Comparison of ENCODE assay signal across 21 mouse cellular contexts in the genomic region with DNA sequence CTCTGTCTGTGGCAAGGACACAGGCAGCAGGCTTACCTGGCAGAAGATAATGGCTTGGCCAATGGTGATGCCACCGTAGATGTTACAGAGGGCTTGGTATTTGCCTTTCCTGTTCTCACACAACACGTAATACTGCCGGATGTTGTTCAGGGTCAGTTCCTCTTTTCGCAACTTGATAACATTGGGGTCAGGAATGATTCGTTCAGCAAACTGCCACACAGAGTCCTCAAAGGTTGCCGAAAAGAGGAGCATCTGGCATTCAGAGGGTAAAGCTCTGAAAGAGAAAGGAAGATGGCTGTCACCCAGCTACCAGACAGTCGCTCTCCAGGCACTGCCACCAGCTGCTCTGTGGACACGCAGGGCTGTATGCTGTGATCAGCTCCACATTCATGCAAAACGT. TPM values are rescaled to one million over a fixed set of nuclear protein-coding genes. Genes with fewer than 3 reads are reported as not detected.
DNase-seq lines count a peak whose midpoint lies in the region; ATAC-seq and TF ChIP-seq lines count a peak whose summit lies in the region.
"Had no signal": no experiment of that assay in that cellular context is flagged by ENCODE, and none has a peak within 500 bp of the region (broad histone marks: within the 10 kb centered on the region; RNA-seq: fewer than 3 reads in every experiment).

No protein-coding gene starts in this region.

- no peaks in the 10 kb centered on the region for H3K36me3 ChIP-seq in liver, embryonic 16.5 days (ENCODE audit: control insufficient read depth, insufficient read depth)
- H3K36me3 ChIP-seq in splenic B cell, adult 2 months (ENCODE audit: control insufficient read depth, insufficient read depth, low read length, poor library complexity, severe bottlenecking), result no peaks in the 10 kb centered on the region; the same call in 1 of the 2 replicates
- H3K36me3 ChIP-seq: embryonic facial prominence, embryonic 15.5 days; limb, embryonic 13.5 days had no signal

- no peak for ATAC-seq in liver, embryonic 16.5 days (ENCODE audit: low read depth)
- ATAC-seq: forebrain, embryonic 13.5 days; lung, postnatal 0 days had no signal

- peak overlapping the region; percentile 60 for H3K27ac ChIP-seq in bone marrow, adult 2 months (ENCODE audit: control insufficient read depth, insufficient read depth, low read depth, low read length, poor library complexity)
- no peak overlapping the region for H3K27ac ChIP-seq in liver, embryonic 16.5 days (ENCODE audit: low read length)
- H3K27ac ChIP-seq: embryonic facial prominence, embryonic 15.5 days; forebrain, embryonic 13.5 days; hindbrain, embryonic 12.5 days; limb, embryonic 13.5 days; midbrain, embryonic 12.5 days had no signal

- H3K9me3 ChIP-seq in liver, embryonic 16.5 days (replicated peaks; ENCODE audit: control insufficient read depth, low read length), result no peaks in the 10 kb centered on the region
- H3K9me3 ChIP-seq: embryonic facial prominence, embryonic 15.5 days; forebrain, embryonic 13.5 days; hindbrain, embryonic 12.5 days; limb, embryonic 13.5 days; midbrain, embryonic 12.5 days had no signal

- H3K4me1 ChIP-seq in bone marrow, adult 2 months (ENCODE audit: control insufficient read depth, insufficient read depth, low read length), result peaks cover 1% of the 10 kb centered on the region; the same call in 1 of the 2 replicates
- no peaks in the 10 kb centered on the region for H3K4me1 ChIP-seq in liver, embryonic 16.5 days (ENCODE audit: control insufficient read depth, low read depth, low read length)
- H3K4me1 ChIP-seq: embryonic facial prominence, embryonic 15.5 days; forebrain, embryonic 13.5 days; hindbrain, embryonic 12.5 days; limb, embryonic 13.5 days; midbrain, embryonic 12.5 days had no signal

- H3K9ac ChIP-seq in liver, embryonic 16.5 days (ENCODE audit: low read depth, low read length), result no peak overlapping the region
- H3K9ac ChIP-seq: embryonic facial prominence, embryonic 15.5 days; forebrain, embryonic 13.5 days; hindbrain, embryonic 12.5 days; limb, embryonic 13.5 days; midbrain, embryonic 12.5 days had no signal

- peak; percentile 24 for DNase-seq in thymus, postnatal 0 days (ENCODE audit: low spot score)
- DNase-seq in thymus, adult 18-20 months, result no peak
- DNase-seq in splenic B cell, adult 2 months (ENCODE audit: low read depth, low spot score), result peak; percentile 82
- no peak for DNase-seq in testis, postnatal 10 days (ENCODE audit: low spot score)
- DNase-seq in adrenal gland, postnatal 36 days, result no peak
- DNase-seq: adrenal gland, postnatal 14 days; cerebellum, adult 11 months; gastrocnemius, postnatal 14 days; kidney, adult 9 months had no signal

- TF ChIP-seq CTCF in bone marrow, adult 2 months (IDR thresholded peaks at IDR 0.05; ENCODE audit: control insufficient read depth, insufficient read depth, low read length), result no peak

- H3K27me3 ChIP-seq in liver, embryonic 16.5 days (ENCODE audit: control insufficient read depth, insufficient read depth, low read depth, low read length), result no peaks in the 10 kb centered on the region
- H3K27me3 ChIP-seq in splenic B cell, adult 2 months (ENCODE audit: control insufficient read depth, insufficient read depth, low read length, poor library complexity, severe bottlenecking), result no peaks in the 10 kb centered on the region
- H3K27me3 ChIP-seq: embryonic facial prominence, embryonic 15.5 days; forebrain, embryonic 13.5 days; hindbrain, embryonic 12.5 days; limb, embryonic 13.5 days; midbrain, embryonic 12.5 days had no signal

- 2% methylated on average over 9 of the region's 9 CpGs for WGBS in bone marrow, adult 2 months
- 8% methylated on average over 9 of the region's 9 CpGs for WGBS in liver, embryonic 16.5 days (ENCODE audit: insufficient replicate concordance)

- no peak for TF ChIP-seq POLR2A in bone marrow, adult 2 months (IDR thresholded peaks at IDR 0.05; ENCODE audit: borderline replicate concordance, control insufficient read depth, low read depth, low read length)

- 0 out of 2 replicates have a peak overlapping the region, but pooled peaks have one; percentile 2 for H3K4me2 ChIP-seq in liver, embryonic 16.5 days (ENCODE audit: low read depth, low read length)
- H3K4me2 ChIP-seq: embryonic facial prominence, embryonic 15.5 days; forebrain, embryonic 13.5 days; hindbrain, embryonic 12.5 days; limb, embryonic 13.5 days; midbrain, embryonic 12.5 days had no signal

- peak overlapping the region; percentile 39 for H3K4me3 ChIP-seq in bone marrow, adult 2 months (replicated peaks; ENCODE audit: control insufficient read depth, low read depth, low read length)
- H3K4me3 ChIP-seq in liver, embryonic 16.5 days (ENCODE audit: low read depth, low read length), result no peak overlapping the region
- H3K4me3 ChIP-seq: embryonic facial prominence, embryonic 15.5 days; forebrain, embryonic 13.5 days; hindbrain, embryonic 12.5 days; limb, embryonic 13.5 days; midbrain, embryonic 12.5 days had no signal

RNA-seq across cellular contexts. Expression of gene Ddx25, which starts 11.6 kb away (rescaled TPM):
- polyA plus RNA-seq in thymus, postnatal 0 days (2015; fragmentation: Nextera tagmentation; extraction: Ambion mirVana), result 0.18 and 0.31 TPM in 2 replicates
- polyA plus RNA-seq in bone marrow, adult 2 months (2011; ENCODE audit: insufficient read depth, insufficient read length, low replicate concordance, missing spikeins), result 0.18 TPM in 1 of 2 replicates, not detected in the other
- polyA plus RNA-seq in liver, embryonic 16.5 days (2015; fragmentation: Nextera tagmentation; extraction: Ambion mirVana), result 0.14 and 0.18 TPM in 2 replicates
- under 1 TPM; 0.56 to 0.79 TPM for total RNA-seq in adrenal gland, postnatal 36 days (2021)

RNA-seq across cellular contexts. Expression of gene Pus3, which starts 11.7 kb away (rescaled TPM):
- 26.6 and 27.7 TPM in 2 replicates for polyA plus RNA-seq in thymus, postnatal 0 days (2015; fragmentation: Nextera tagmentation; extraction: Ambion mirVana)
- polyA plus RNA-seq in bone marrow, adult 2 months (2011; ENCODE audit: insufficient read depth, insufficient read length, low replicate concordance, missing spikeins), result 6.1 and 9.4 TPM in 2 replicates
- 5.2 and 5.8 TPM in 2 replicates for polyA plus RNA-seq in liver, embryonic 16.5 days (2015; fragmentation: Nextera tagmentation; extraction: Ambion mirVana)
- total RNA-seq in adrenal gland, postnatal 36 days (2021), result 10 to 100 TPM; 10.6 to 13.3 TPM

RNA-seq across cellular contexts. Expression of gene Pate2, which starts 23.3 kb away (rescaled TPM):
- 0.78 and 1.3 TPM in 2 replicates for polyA plus RNA-seq in thymus, postnatal 0 days (2015; fragmentation: Nextera tagmentation; extraction: Ambion mirVana)
- 0.57 TPM in 1 of 2 replicates, not detected in the other for polyA plus RNA-seq in bone marrow, adult 2 months (2011; ENCODE audit: insufficient read depth, insufficient read length, low replicate concordance, missing spikeins)
- polyA plus RNA-seq in liver, embryonic 16.5 days (2015; fragmentation: Nextera tagmentation; extraction: Ambion mirVana), result 0.05 and 0.09 TPM in 2 replicates
- under 1 TPM; 0.16 to 0.60 TPM for total RNA-seq in adrenal gland, postnatal 36 days (2021)
- total RNA-seq: adrenal gland, postnatal 14 days had no signal

RNA-seq across cellular contexts. Expression of gene Hyls1, which starts 23.5 kb away (rescaled TPM):
- polyA plus RNA-seq in thymus, postnatal 0 days (2015; fragmentation: Nextera tagmentation; extraction: Ambion mirVana), result 19.4 and 21.6 TPM in 2 replicates
- 14.7 and 21.1 TPM in 2 replicates for polyA plus RNA-seq in bone marrow, adult 2 months (2011; ENCODE audit: insufficient read depth, insufficient read length, low replicate concordance, missing spikeins)
- polyA plus RNA-seq in liver, embryonic 16.5 days (2015; fragmentation: Nextera tagmentation; extraction: Ambion mirVana), result 9.0 and 9.4 TPM in 2 replicates
- total RNA-seq in adrenal gland, postnatal 36 days (2021), result 1 to 10 TPM; 3.3 to 4.2 TPM

RNA-seq across cellular contexts. Expression of gene Gm1113, which starts 28.7 kb away (rescaled TPM):
- 0.07 TPM in 1 of 2 replicates, not detected in the other for polyA plus RNA-seq in thymus, postnatal 0 days (2015; fragmentation: Nextera tagmentation; extraction: Ambion mirVana)
- polyA plus RNA-seq in bone marrow, adult 2 months (2011; ENCODE audit: insufficient read depth, insufficient read length, low replicate concordance, missing spikeins), result not detected in 2 replicates
- not detected in 2 replicates for polyA plus RNA-seq in liver, embryonic 16.5 days (2015; fragmentation: Nextera tagmentation; extraction: Ambion mirVana)
- total RNA-seq in adrenal gland, postnatal 36 days (2021), result not detected
- total RNA-seq: adrenal gland, postnatal 14 days; gastrocnemius, postnatal 14 days; layer of hippocampus, adult 8-10 months; left cerebral cortex, adult 8-10 months had no signal
- polyA plus RNA-seq: cortical plate, adult 2 months; embryonic facial prominence, embryonic 15.5 days; forebrain, embryonic 13.5 days; heart, embryonic 14.5 days; hindbrain, embryonic 12.5 days; limb, embryonic 13.5 days; lung, postnatal 0 days; midbrain, embryonic 12.5 days had no signal

Comparison
In these comparisons a context has a peak if more than half of its experiments do, and no peak if none do; other contexts are left out.
1. DNase-seq: peak in thymus, postnatal 0 days (single experiment) and splenic B cell, adult 2 months (single experiment); none in thymus, adult 18-20 months (0 of 2), testis, postnatal 10 days (single experiment) and adrenal gland, postnatal 36 days (0 of 2).